ENCODE assay signal across 8 mouse cellular contexts in the genomic region with DNA sequence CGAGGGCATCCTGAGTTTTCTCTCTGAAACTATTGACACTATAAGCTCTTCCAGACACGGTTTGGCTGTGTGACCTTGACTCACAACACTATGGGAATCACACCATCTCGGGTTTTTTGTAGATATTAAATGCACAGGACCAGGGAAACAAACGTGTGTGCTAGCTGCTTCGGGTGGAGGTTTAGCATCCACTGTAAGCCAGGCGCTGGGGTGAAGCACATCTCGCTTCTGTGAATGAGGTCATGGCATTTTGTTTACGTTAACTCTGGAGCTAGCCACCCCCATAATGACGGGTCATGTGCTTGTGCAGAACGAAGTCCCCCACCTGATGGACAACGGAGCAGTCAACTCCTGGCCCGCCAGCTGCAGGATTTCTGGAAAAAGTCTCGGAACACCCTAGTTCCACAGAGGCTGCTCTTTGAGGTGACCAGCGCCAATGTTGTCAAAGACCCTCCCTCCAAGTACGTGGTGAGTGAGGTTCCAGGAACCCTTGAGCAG. TPM values are rescaled to one million over a fixed set of nuclear protein-coding genes. Genes with fewer than 3 reads are reported as not detected.
DNase-seq lines count a peak whose midpoint lies in the region; ATAC-seq and TF ChIP-seq lines count a peak whose summit lies in the region.

No protein-coding gene starts in this region.

- H3K4me3 ChIP-seq in MEL (ENCODE audit: control insufficient read depth in 1 of 2, insufficient read depth in 1 of 2, low read depth in 2 of 2, low read length in 2 of 2), result peak overlapping the region; percentile 63 to 88
- H3K4me3 ChIP-seq in heart, embryonic 13.5 days, result peak overlapping the region; percentile 80
- H3K4me3 ChIP-seq in stomach, embryonic 14.5 days (ENCODE audit: low read depth, low read length), result peak overlapping the region; percentile 66

- no peaks in the 10 kb centered on the region; the same call in 1 of the 2 replicates for H3K79me2 ChIP-seq in MEL (ENCODE audit: control insufficient read depth, insufficient read depth, low read length, poor library complexity)

- H3K27ac ChIP-seq in MEL (ENCODE audit: control insufficient read depth, low read depth, low read length), result no peak overlapping the region; the same call in 1 of the 2 replicates
- H3K27ac ChIP-seq in heart, embryonic 13.5 days (replicated peaks), result peak overlapping the region; percentile 95
- peak overlapping the region; percentile 86; the same call in 1 of the 2 replicates for H3K27ac ChIP-seq in stomach, embryonic 14.5 days (ENCODE audit: low read length)

- peak overlapping the region; percentile 87 for H3K4me2 ChIP-seq in heart, embryonic 13.5 days
- peak overlapping the region; percentile 82 for H3K4me2 ChIP-seq in stomach, embryonic 14.5 days (replicated peaks; ENCODE audit: low read depth, low read length)

- peaks cover 3 to 9% of the 10 kb centered on the region in 2 experiments; a peak in 3 of 4 replicates for H3K4me1 ChIP-seq in MEL (ENCODE audit: control insufficient read depth in 1 of 2, insufficient read depth in 2 of 2, low read length in 2 of 2)
- peaks cover 36% of the 10 kb centered on the region for H3K4me1 ChIP-seq in heart, embryonic 13.5 days
- peaks cover 8% of the 10 kb centered on the region; the same call in 1 of the 2 replicates for H3K4me1 ChIP-seq in stomach, embryonic 14.5 days (ENCODE audit: control insufficient read depth, insufficient read depth, low read length)

- TF ChIP-seq EP300 in MEL (IDR thresholded peaks at IDR 0.05; ENCODE audit: low read depth in 1 of 2, low read length in 2 of 2), result no peak

- no peak for TF ChIP-seq POLR2A in MEL (IDR thresholded peaks at IDR 0.05; ENCODE audit: control insufficient read depth in 1 of 2, insufficient read depth in 1 of 2, low read depth in 1 of 2, low read length in 2 of 2, poor library complexity in 1 of 2)

- peaks cover 0 to 5% of the 10 kb centered on the region in 2 experiments; a peak in 1 of 4 replicates for H3K36me3 ChIP-seq in MEL (ENCODE audit: control insufficient read depth in 1 of 2, insufficient read depth in 2 of 2, low read length in 2 of 2)
- peaks cover 34% of the 10 kb centered on the region for H3K36me3 ChIP-seq in heart, embryonic 13.5 days
- peaks cover 9% of the 10 kb centered on the region; the same call in 1 of the 2 replicates for H3K36me3 ChIP-seq in stomach, embryonic 14.5 days (ENCODE audit: control insufficient read depth, insufficient read depth, low read length)

- TF ChIP-seq RAD21 in MEL (IDR thresholded peaks at IDR 0.05; ENCODE audit: low read depth, low read length), result no peak

- 0 out of 2 replicates have a peak, but pooled peaks have one; percentile 13 for ATAC-seq in frontal cortex, adult (ENCODE audit: low TSS enrichment)
- ATAC-seq in heart, embryonic 13.5 days (ENCODE audit: extremely low read depth, insufficient number of reproducible peaks, low FRiP score, low TSS enrichment), result 0 out of 2 replicates have a peak, but pooled peaks have one; percentile 2
- ATAC-seq in stomach, embryonic 14.5 days (ENCODE audit: insufficient number of reproducible peaks, insufficient read depth, low FRiP score, low read depth), result peak; percentile 3; the same call in 1 of the 2 replicates

- H3K9ac ChIP-seq in MEL (ENCODE audit: control insufficient read depth, low read depth, low read length, poor library complexity, severe bottlenecking), result peak overlapping the region; percentile 66
- peak overlapping the region; percentile 95 for H3K9ac ChIP-seq in heart, embryonic 13.5 days
- peak overlapping the region; percentile 64 for H3K9ac ChIP-seq in stomach, embryonic 14.5 days (replicated peaks; ENCODE audit: low read depth, low read length)

- no peak for TF ChIP-seq CTCF in MEL (IDR thresholded peaks at IDR 0.05 in 2 of 3, conservative IDR thresholded peaks at IDR 0.05 in 1 of 3; ENCODE audit: control insufficient read depth in 1 of 3, insufficient read depth in 1 of 3, low read depth in 2 of 3, low read length in 3 of 3, poor library complexity in 1 of 3, severe bottlenecking in 1 of 3)

- WGBS in heart, embryonic 13.5 days, result 4% methylated on average over 15 of the region's 15 CpGs
- WGBS in stomach, embryonic 14.5 days, result 6% methylated on average over 15 of the region's 15 CpGs

- H3K9me3 ChIP-seq in MEL (replicated peaks; ENCODE audit: insufficient read depth, low read length), result no peaks in the 10 kb centered on the region
- no peaks in the 10 kb centered on the region for H3K9me3 ChIP-seq in heart, embryonic 13.5 days
- H3K9me3 ChIP-seq in stomach, embryonic 14.5 days (ENCODE audit: control insufficient read depth, low read depth, low read length), result no peaks in the 10 kb centered on the region

- DNase-seq in frontal cortex, postnatal 14 days (ENCODE audit: low spot score in 2 of 2), result no peak
- DNase-seq in MEL (ENCODE audit: low read depth, low spot score), result no peak
- peak; percentile 42 to 56 for DNase-seq in lung, adult 18-20 months
- no peak for DNase-seq in urinary bladder, postnatal 36 days (ENCODE audit: low spot score in 2 of 2)
- DNase-seq in thymus, postnatal 0 days (ENCODE audit: low spot score), result no peak

- no peaks in the 10 kb centered on the region for H3K27me3 ChIP-seq in MEL (ENCODE audit: control insufficient read depth in 1 of 2, insufficient read depth in 2 of 2, low read length in 2 of 2)
- H3K27me3 ChIP-seq in heart, embryonic 13.5 days (replicated peaks), result no peaks in the 10 kb centered on the region
- H3K27me3 ChIP-seq in stomach, embryonic 14.5 days (ENCODE audit: control insufficient read depth, insufficient read depth, low read length), result no peaks in the 10 kb centered on the region

TF ChIP-seq in MEL, 35 proteins besides CTCF, POLR2A, EP300 and RAD21:
- TF ChIP-seq GATA1 (IDR thresholded peaks at IDR 0.05; ENCODE audit: low read depth, low read length) (no peak), SIN3A (IDR thresholded peaks at IDR 0.05; ENCODE audit: low read length) (peak; percentile 1; the same call in 1 of the 2 replicates)

RNA-seq across cellular contexts. Expression of gene Snx21, which starts 0.8 kb away (rescaled TPM):
- total RNA-seq in MEL (2012; rRNA removed), result 3.8 and 4.0 TPM in 2 replicates
- polyA plus RNA-seq in MEL (2012; ENCODE audit: insufficient read depth in 1 of 2, insufficient read length in 2 of 2, low read depth in 1 of 2, low replicate concordance in 2 of 2, missing spikeins in 1 of 2), result 1 to 10 TPM in 1 of 2 experiments, not detected in 1; 7.7 TPM
- polyA plus RNA-seq in heart, embryonic 13.5 days (2015; fragmentation: Nextera tagmentation; extraction: Ambion mirVana), result 26.7 and 31.8 TPM in 2 replicates
- 24.4 and 29.5 TPM in 2 replicates for polyA plus RNA-seq in stomach, embryonic 14.5 days (2014; fragmentation: Nextera tagmentation; extraction: Ambion mirVana)
- 7.0 and 7.7 TPM in 2 replicates for polyA plus RNA-seq in thymus, postnatal 0 days (2015; fragmentation: Nextera tagmentation; extraction: Ambion mirVana)

RNA-seq across cellular contexts. Expression of gene Tnnc2, which starts 6.7 kb away (rescaled TPM):
- not detected in 2 replicates for total RNA-seq in MEL (2012; rRNA removed)
- not detected for polyA plus RNA-seq in MEL (2012; ENCODE audit: insufficient read depth in 1 of 2, insufficient read length in 2 of 2, low read depth in 1 of 2, low replicate concordance in 2 of 2, missing spikeins in 1 of 2)
- polyA plus RNA-seq in heart, embryonic 13.5 days (2015; fragmentation: Nextera tagmentation; extraction: Ambion mirVana), result 1.0 and 3.8 TPM in 2 replicates
- polyA plus RNA-seq in stomach, embryonic 14.5 days (2014; fragmentation: Nextera tagmentation; extraction: Ambion mirVana), result 1.1 and 2.1 TPM in 2 replicates
- polyA plus RNA-seq in thymus, postnatal 0 days (2015; fragmentation: Nextera tagmentation; extraction: Ambion mirVana), result 5.8 and 10.7 TPM in 2 replicates

RNA-seq across cellular contexts. Expression of gene Ube2c, which starts 16.7 kb away (rescaled TPM):
- 170 and 177 TPM in 2 replicates for total RNA-seq in MEL (2012; rRNA removed)
- 100 to 1,000 TPM; 257 to 365 TPM for polyA plus RNA-seq in MEL (2012; ENCODE audit: insufficient read depth in 1 of 2, insufficient read length in 2 of 2, low read depth in 1 of 2, low replicate concordance in 2 of 2, missing spikeins in 1 of 2)
- polyA plus RNA-seq in heart, embryonic 13.5 days (2015; fragmentation: Nextera tagmentation; extraction: Ambion mirVana), result 434 and 464 TPM in 2 replicates
- 396 and 433 TPM in 2 replicates for polyA plus RNA-seq in stomach, embryonic 14.5 days (2014; fragmentation: Nextera tagmentation; extraction: Ambion mirVana)
- 379 and 497 TPM in 2 replicates for polyA plus RNA-seq in thymus, postnatal 0 days (2015; fragmentation: Nextera tagmentation; extraction: Ambion mirVana)

RNA-seq across cellular contexts. Expression of gene Acot8, which starts 18.2 kb away (rescaled TPM):
- 32.2 and 40.3 TPM in 2 replicates for total RNA-seq in MEL (2012; rRNA removed)
- 10 to 100 TPM in 1 of 2 experiments, not detected in 1; 30.9 TPM for polyA plus RNA-seq in MEL (2012; ENCODE audit: insufficient read depth in 1 of 2, insufficient read length in 2 of 2, low read depth in 1 of 2, low replicate concordance in 2 of 2, missing spikeins in 1 of 2)
- polyA plus RNA-seq in heart, embryonic 13.5 days (2015; fragmentation: Nextera tagmentation; extraction: Ambion mirVana), result 12.0 and 18.0 TPM in 2 replicates
- 18.8 and 19.2 TPM in 2 replicates for polyA plus RNA-seq in stomach, embryonic 14.5 days (2014; fragmentation: Nextera tagmentation; extraction: Ambion mirVana)
- polyA plus RNA-seq in thymus, postnatal 0 days (2015; fragmentation: Nextera tagmentation; extraction: Ambion mirVana), result 30.0 and 31.1 TPM in 2 replicates

RNA-seq across cellular contexts. Expression of gene Zswim3, which starts 18.5 kb away (rescaled TPM):
- total RNA-seq in MEL (2012; rRNA removed), result 4.7 and 4.8 TPM in 2 replicates
- 1 to 10 TPM in 1 of 2 experiments, not detected in 1; 5.9 TPM for polyA plus RNA-seq in MEL (2012; ENCODE audit: insufficient read depth in 1 of 2, insufficient read length in 2 of 2, low read depth in 1 of 2, low replicate concordance in 2 of 2, missing spikeins in 1 of 2)
- 5.0 and 5.4 TPM in 2 replicates for polyA plus RNA-seq in heart, embryonic 13.5 days (2015; fragmentation: Nextera tagmentation; extraction: Ambion mirVana)
- 9.0 and 9.2 TPM in 2 replicates for polyA plus RNA-seq in stomach, embryonic 14.5 days (2014; fragmentation: Nextera tagmentation; extraction: Ambion mirVana)
- 7.1 TPM in 2 replicates for polyA plus RNA-seq in thymus, postnatal 0 days (2015; fragmentation: Nextera tagmentation; extraction: Ambion mirVana)

Comparison
In these comparisons a context has a peak if more than half of its experiments do, and no peak if none do; other contexts are left out.
1. DNase-seq: peak in lung, adult 18-20 months (2 of 2); none in frontal cortex, postnatal 14 days (0 of 2), MEL (single experiment), urinary bladder, postnatal 36 days (0 of 2) and thymus, postnatal 0 days (single experiment).
2. Peak in every context shown above with its lines, with median percentiles within 50 percentile points of each other: ATAC-seq, H3K4me3 ChIP-seq and H3K9ac ChIP-seq.